Mouse (Mus musculus) fibroblast of lung, adult 2 months (primary cell): ENCODE data around the gene Ankrd12.

Experiments
- DNase-seq: peaks from one replicate; pipeline ENCODE4 v3.0.0-alpha.2; 2011; ENCODE audit warnings: low read depth

The Ankrd12 gene

GRCm38 (mm10) chr17:66076934-66077333 is at the start of gene Ankrd12:
TSS of gene Ankrd12 (minus strand) at chr17:66077089.
- DNase-seq = peak; percentile 87

DNA sequence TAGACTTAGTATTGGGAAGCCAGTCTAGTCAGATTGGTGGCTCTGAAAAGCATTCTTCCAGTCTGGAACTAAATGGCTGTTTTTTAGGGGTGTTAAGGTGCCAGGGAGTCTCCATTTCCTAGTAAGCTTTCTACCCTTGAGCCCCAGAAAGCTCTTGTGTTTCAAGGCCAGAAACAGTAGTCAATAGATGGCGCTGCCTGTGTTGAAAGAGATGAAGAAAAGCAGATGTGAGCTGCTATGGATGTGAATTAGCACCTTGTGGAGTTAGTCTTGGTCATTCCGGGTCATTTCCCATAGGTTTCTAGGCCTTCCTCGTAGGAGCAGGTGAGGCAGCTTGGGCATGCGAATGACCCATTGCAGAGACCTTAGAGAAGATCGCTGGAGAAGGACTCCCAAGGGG is 48.3 kb upstream of the Ankrd12 start:
- no peak for DNase-seq

DNA sequence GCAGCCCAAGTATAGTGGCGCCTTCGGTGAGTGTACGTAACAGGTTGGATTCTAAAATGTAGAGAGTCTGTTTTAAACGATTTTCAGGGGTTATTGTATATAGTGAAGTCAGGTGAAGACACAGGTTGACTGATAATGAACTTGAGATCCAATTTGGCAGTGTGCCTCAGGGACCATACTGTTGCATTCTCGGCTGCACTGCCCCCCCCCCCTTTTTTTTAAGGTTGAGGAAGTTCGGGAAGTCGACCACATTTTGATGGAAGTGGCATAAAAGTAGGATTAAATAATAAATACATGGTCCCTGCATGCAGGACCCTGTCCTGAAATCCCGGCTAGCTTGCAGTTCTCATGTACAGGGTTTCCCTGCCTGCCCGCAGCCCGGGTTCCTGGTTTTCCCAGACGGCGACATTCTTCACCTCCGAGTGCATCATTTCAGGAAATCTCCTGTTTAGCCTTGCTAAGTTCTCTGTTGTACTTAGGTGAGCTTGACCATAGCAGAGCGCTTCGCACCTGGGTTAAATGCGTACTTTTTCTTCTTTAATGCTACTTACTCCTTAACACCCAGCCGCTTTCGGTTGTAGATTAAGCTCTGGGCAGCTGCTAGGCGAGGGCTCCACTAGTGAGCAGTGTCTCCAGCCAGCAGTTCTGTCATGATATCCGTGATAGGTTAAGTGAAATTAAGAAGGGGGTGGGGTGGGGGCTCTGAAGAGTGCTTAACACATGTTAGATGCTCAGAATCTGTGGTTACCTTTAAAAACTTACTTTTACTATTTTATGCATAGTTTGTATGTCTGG is 47.1 kb upstream of the Ankrd12 start:
- DNase-seq = no peak

DNA sequence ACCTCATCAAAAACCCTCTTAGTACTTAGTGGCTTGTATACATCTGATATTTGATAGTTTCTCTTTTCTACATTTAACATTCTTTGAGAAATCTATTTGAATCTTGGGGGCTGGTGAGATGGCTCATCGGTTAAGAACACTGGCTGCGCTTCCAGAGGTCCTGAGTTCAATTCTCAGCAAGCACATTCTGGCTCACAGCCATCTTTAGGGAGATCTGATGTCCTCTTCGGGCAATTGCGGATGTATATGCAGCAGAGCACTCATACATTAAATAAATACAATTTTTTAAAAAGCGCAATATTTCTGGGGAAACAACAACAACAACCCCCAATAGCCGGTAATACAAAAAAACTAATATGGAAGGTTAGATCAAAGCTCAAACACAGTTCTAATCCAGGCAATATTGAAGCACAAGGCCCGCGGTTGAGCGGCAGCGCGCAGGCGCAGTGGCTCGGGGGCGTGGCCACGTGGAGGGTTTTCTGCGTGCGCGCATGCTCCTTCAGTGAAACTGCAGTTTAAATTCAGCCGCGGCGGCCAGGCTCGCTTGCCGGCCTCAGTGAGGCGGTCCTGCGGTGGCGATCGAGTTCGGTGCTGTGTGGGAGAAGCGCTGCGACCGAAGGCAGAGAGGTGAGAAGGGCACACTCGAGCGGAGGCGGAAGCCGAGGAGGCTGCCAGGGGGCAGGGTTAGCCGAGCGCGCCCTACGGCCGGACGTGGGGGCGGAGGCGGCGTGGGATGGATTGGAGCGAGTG is 46.4 kb upstream of the Ankrd12 start, which contains the start of gene Ddx11:
Gene Ddx11, plus strand, starts transcription at position 455 of the 750 bp plus-strand sequence.
- DNase-seq = peak; percentile 83

DNA sequence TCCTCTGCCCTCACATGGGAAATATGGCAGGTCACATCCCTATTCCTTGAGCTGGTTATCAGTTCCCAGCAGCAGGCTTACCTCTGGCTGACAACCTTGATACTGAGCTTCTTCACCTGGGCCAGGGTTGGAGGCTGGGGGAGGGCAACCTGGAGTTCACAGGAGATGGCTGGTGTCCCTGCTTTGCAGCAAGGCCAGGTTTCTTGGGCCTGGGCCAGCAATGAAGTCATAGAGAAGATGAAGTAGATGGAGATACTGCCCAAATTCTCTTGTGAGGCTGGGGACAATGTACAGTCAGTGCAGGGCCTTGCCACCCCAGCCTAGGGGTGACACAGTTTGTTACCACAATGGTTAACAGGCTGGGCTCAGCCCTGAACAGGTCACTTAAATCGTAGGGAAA is 43.8 kb upstream of the Ankrd12 start:
- no peak for DNase-seq

GRCm38 (mm10) chr17:66118991-66119390 is 42.1 kb upstream of the Ankrd12 start:
- DNase-seq = no peak

DNA sequence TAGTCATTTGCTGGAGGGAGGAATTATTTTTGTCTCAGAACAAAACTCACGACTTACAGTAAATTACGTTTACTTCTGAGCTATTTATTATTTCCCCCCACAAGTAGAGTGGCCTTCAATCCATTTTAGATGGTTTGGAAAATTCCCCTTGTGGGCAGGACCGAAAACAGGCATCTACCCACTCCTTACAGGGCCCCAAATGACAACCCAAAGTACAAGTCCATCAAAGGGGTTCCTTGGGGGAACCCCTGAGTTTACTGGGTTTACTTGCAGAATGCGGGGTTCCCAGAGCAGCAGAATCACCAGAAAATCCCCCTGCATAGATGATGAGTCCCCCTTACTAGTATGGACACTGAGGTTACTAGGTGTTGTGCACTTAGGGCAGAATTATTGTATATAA is 35.3 kb upstream of the Ankrd12 start:
- no peak for DNase-seq

GRCm38 (mm10) chr17:66111402-66111959 is 34.6 kb upstream of the Ankrd12 start, which contains the start of gene Washc1:
TSS of gene Washc1 (plus strand) at chr17:66111545.
- DNase-seq = peak; percentile 70

GRCm38 (mm10) chr17:66110746-66111145 is 33.9 kb upstream of the Ankrd12 start:
- no peak for DNase-seq

DNA sequence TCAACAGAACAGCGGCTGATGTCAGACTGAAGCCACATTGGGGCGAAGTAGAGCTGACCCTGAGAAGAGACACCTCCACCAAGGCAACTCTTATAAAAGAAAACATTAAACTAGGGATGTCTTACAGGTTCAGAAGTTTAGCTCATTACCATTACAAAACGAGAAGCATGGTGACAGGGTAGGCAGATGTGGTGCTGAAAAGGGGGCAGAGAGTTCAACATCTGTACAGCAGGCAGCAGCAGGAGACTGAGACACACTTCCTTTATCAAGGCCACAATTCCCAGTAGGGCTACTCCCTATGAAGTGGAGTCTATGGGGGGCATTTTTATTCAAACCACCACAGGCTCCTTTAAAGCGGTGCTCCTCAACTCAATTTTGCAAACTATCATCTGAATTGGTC is 31.3 kb upstream of the Ankrd12 start:
- DNase-seq = no peak

GRCm38 (mm10) chr17:66107466-66107865 is 30.6 kb upstream of the Ankrd12 start:
- DNase-seq = no peak

GRCm38 (mm10) chr17:66106601-66107267 is 29.8 kb upstream of the Ankrd12 start:
- no peak for DNase-seq

- DNase-seq = no peak
Measured at GRCm38 (mm10) chr17:66104076-66104475, 27.2 kb upstream of the Ankrd12 start.

- DNase-seq = peak; percentile 91
Measured at GRCm38 (mm10) chr17:66101380-66102330, 24.8 kb upstream of the Ankrd12 start, which contains the start of gene Ndufv2. TSS of gene Ndufv2 (minus strand) at chr17:66101559.

DNA sequence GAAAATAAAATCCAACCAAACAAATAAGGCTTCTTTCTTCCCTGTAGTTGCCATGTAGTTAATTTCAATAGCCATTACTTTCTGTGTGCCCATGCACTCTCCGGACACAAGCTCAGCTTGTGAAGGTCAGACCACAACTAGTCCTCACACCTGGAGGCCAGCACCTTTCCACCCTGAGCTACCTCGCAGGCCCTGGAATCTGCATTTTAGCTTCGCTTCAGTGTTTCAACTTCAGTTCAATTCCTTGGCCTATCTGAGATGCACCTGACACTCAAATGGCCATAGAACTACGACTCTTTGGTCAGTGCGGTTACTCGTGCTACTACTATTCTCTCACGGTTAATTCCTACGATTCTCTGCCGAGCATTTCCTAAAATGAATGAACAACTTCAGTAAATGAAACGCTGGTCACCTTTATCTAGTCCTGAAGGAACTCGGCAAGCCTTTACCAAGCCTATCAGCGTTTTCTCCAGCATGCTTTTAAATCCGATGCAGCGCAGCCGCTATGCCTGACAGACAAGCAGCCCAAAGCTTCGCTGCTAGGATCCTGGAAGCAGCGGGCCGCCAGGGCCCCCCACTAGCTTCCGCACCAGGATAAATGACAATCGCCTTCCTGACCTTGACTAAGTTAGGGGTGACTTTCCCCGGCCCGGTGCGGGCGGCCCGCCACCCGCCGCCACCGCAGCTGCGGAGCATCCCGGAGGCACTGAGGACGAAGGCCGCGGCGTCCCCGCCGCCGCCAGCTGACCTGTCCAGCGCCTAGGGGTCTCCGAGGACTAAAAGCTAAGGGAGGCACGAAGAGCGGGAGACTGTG is 23.9 kb upstream of the Ankrd12 start:
- DNase-seq = no peak

- no peak for DNase-seq
Measured at GRCm38 (mm10) chr17:66092664-66093063, 15.8 kb upstream of the Ankrd12 start.

DNA sequence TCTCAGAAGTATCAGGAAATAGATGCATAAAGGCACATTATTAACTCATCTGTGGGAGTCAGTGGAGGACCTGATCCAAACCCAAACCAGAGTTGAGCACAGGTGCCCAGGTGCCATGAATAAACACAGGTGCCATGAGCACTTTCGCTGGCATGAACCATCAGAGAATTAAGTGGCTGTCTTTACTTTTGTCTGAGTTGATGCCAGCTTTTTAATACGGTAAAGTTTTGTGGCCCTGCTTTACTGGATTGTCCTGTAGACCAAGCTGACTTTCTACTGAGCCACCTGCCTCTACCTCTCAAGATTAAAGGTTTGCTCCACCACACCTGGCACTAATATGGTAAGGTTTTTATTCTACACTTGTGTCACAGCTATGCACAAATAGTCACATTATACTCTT is 15.2 kb upstream of the Ankrd12 start:
- no peak for DNase-seq

GRCm38 (mm10) chr17:66091392-66091791 is 14.5 kb upstream of the Ankrd12 start:
- no peak for DNase-seq

DNA sequence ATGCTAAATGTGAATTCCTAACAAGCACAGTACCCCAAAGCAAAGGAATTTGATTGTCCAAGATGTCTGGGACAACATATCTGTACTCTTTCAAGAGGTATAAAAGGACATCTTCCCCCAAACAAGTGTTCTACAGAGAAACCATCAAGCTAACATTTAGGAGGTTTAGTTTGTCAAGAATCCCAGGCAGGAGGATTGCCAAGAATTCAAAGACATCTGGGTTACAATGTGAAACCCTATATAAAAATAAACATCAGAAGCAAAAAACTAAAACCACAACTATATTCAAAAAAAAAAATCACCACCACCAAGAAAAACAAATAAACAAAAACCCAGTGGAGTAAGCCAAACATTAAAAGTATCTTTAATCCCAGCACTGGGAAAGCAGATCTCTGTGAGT is 13.4 kb upstream of the Ankrd12 start:
- DNase-seq = no peak

DNA sequence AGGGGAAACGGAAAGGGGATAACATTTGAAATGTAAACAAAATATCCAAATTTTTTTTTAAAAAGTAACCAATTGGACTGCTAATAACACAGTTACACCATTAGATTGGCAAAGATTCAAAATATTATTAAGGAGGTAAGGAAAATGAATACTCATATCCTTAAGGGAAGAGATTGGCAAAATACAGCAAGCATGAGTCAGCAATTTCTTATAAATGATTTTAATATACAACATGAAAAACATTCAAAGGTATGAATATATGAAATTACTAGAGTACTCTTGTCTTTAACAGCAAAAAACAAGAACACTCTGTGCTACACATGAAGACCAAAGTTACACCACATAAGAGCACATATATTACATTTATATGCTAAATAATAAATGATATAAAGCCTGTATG is 8.1 kb upstream of the Ankrd12 start:
- DNase-seq = no peak
